Mouse (Mus musculus): ENCODE results near the gene Ubl4b.

Gene Ubl4b

DNA sequence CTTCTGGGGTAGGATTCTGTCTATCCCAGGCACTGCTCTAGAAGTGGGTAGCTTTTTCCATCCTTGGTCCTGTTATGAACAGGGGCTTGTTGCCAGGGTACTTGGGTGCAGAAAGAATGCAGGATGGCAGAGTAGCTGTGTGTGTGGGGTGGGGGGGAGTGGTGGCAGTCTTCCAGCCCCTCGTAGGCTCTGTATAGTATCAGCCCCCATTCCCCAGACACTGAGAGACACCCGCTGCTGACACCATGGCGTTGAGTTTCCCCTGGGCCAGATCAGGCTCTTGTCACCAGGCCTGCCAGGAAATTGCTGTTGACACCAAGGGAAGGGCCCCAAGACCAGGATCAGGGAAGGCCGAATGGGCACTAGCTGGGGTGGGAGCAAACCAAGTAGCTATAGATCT is 13.8 kb upstream of the Ubl4b start:
- no peak for DNase-seq (ENCODE audit: low read depth, low spot score)

DNA sequence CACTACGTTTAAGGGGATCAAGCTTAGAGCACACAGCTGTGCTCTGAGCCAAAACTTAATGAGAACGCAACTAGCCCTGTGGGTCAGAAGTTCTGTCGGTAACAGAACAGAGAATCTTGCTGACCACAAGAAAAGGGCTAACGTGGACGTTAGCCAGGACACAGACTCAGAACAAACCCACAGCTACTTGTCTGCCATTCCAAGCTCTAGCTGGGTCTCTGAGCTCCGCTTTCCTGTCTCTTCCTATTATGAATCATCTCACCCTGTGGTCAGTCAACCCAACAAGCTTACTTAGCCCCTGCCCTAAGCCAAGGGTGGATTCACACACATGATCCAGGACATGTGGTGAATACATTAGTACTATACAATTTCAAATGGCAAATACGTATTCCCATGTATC is 12.9 kb upstream of the Ubl4b start:
- DNase-seq (ENCODE audit: low read depth, low spot score): no peak

DNA sequence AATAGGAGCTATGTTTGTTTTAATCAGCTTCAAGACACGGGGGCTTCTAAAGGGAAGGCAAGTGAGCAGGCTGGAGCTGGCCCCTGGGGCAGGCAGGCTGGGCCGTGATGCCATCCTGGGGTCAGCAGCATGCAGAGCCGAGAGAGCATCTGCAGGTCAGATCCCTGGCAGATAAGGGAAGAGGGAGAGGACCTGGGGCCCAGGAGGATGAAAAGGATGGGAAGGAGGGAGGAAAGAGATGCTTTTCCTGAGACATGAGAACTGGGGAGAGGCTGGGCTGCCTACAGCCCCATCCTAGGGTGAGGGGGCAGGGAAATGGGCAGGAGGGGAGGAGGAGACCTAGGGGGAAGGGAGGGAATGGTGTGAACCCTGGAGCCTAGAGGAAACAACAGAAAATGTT is 10.5 kb upstream of the Ubl4b start:
- DNase-seq (ENCODE audit: low read depth, low spot score): no peak

DNA sequence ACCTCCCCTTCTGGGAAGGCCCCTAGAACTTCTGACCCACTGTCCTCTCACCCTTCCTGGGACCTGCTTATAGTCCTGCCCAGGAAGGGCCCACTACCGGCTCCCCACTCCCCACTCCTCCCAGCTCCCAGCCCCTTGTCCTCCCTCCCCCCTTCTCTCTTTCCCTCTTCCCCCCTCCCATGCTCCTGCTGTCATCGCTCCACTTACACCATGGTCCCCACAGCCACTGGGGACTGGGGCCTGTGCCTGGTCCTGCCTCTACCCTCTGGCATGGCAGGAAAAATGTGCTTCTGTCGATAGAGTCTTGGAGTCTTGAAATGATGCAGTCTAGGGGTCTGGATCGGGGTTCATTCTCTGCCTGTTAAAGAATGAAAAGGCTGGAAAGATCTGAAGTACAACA is 9.0 kb upstream of the Ubl4b start:
- DNase-seq (ENCODE audit: low read depth, low spot score): no peak

DNA sequence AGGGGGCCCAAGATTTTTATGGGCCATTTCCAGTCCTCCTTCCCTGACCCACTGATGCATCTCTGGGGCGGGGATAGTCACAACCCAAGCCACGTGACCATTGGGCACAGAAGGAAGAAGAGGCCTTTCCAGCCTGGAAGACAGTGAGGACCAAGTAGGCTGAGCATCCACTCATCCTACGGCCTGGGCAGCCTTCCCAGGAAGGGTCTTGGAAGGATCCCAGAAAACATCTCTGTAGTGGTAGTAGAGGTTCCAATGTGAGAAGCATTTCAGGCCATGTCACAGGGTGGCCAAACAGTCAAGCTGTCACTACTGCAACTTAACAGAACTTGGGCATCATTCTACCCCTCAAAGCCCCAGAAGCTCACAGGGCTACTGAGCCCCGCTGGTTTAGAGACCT is 7.7 kb upstream of the Ubl4b start:
- DNase-seq (ENCODE audit: low read depth, low spot score): no peak

DNA sequence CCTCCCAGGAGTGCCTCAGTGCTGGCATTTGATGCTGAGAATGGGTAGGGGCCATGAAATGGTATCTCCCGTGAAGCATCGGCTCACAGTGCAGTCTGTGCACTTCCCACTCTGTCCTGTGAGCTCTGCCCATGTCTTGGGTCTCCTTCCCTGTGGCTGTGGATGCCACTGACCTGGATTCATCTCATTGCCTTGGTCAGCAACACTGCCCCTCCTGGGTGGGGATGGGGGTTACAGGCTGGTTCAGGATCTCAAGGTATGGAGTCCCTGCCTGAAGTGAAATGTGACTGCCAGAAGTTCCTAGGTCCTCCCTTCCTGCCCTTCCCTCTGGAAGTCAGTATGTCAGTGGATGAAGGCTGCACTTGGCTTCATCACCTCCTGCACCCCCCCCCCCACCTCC is 7.2 kb upstream of the Ubl4b start:
- DNase-seq (ENCODE audit: low read depth, low spot score): no peak

DNA sequence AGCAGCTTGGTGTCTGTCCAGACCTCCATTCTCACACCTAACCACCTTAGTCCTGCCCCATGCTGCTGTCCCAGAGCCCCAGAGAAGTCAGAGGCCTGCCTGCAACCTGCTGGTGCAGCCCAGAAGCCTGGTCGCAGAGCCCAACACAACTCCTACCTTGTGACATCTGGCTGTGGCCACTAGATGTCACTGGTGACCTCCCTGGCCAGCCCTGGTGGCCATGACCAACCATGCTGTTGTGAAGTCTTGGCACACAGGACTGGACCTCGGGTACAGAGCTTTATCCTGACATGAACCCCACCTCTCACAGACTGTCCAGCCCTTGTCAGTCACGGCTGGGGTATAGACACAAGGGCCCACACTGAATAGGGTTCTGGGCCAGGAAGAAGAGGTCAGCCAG is 4.3 kb upstream of the Ubl4b start:
- peak; percentile 57 for DNase-seq (ENCODE audit: low read depth, low spot score)

DNA sequence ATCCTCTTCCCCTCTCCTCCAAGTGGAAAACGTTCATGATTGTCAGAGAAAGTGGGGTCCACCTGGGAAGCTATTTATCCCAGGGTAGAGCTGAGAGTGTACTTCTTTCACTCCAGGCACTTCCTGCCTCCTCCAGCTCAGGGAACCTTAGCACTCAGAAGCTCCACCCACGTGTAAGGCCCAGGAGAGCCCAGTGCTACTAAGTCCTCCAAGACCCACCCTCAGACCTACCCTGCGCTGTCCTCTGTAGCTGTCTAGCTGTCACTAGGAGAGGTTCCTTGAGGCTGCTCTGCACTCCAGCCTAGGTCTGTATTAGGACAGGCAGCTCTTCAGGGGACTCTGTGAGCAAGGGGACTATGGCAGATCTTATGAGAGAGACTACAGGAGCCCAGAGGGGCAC is 3.9 kb upstream of the Ubl4b start:
- DNase-seq (ENCODE audit: low read depth, low spot score): no peak

DNA sequence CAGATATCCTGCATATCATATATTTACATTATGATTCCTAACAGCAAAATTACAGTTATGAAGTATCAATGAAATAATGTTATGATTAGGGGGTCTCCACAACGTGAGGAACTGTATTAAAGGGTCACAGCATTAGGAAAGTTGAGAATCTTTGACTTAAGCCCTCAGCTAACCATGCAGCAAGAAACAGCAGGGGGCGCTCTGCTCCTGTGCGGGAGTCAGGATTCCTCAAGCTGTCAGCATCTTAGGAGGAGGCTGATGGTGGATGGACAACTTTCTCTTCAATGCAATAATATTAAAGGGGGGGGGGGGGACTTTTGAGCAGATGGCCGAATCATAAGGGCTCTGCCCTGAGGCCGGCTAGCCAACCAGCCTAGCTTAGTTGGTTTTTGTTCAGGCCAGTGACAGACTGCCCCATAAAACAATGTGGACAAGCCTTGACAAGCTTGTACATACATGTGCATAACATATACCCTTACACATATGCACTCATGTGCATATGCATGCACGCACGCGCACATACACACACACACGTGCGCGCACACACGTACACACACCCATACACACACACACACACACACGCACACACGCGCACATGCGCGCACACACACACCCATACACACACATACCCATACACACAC is 4.3 kb downstream of the Ubl4b start:
- peak; percentile 64 for DNase-seq (ENCODE audit: low read depth, low spot score)

DNA sequence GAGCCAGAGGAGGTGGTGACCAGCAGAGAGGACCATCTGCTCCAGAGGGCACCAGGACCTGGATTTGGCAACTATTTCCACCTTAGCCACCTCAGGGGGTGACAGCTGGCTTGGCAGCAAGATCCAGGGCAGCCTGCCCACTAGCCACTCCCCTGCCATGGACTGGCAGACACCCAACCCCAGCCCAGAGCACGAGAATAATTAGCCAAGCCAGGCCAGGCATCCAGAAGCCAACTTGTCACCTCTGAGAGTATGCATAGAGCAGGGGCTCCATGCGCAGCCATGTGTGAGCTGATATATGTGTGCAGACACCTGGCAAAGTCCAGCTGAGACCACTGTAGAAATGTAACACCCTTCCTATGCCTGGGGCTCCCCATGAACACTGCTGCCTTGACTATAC is 7.9 kb downstream of the Ubl4b start:
- no peak for DNase-seq (ENCODE audit: low read depth, low spot score)

DNA sequence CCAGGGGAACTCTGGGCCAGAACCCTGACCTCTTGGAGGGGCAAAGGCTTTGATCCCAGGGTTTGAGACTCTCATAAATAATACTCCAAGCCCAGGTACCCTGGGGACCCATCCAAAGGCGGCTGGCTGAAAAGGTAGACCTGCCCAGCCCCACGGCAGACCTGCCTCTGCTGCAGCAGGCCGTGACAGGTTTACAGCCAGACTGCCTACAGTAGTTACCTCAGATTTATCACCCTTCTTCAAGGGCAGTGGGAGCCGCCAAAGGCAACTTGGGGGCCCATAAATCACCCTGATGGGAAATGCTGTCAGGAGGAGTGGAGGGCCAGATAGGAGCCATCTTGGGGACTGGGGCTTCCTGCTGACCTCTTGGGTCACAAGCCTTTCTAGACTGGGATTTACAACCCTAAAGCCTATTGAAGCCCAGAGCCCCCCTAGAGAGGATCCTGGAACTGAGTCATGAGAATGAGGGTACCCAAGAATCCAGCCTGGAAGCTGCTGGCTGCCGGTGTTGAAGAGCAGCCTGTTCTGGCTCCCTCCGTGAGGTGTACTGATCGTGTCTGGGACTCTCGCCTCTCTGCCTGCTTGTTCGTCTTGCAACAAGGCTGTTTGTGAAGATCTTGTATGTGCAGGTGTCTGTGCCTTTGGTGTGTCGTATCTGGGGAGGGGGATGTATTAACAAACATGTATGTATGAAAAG is 9.0 kb downstream of the Ubl4b start:
- no peak for DNase-seq (ENCODE audit: low read depth, low spot score)

DNA sequence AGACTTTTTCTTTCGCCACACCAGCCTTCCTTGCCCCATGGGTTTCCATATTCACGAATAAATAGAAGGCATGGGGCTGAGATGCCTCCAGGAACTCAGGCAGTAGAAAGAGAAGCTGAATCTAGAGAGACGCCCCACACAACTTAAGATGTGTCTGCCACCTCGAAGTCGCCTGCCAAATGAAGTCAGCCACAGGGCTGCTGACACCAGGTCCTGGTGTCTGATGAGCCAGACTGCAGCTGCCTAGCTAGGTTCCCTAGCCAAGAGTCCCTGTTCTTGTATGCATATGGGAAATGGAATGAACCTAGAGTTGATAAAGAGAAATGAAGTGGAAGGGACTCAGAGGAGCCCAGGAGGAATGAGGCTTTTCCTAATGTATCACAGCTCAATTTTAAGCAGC is 9.6 kb downstream of the Ubl4b start:
- no peak for DNase-seq (ENCODE audit: low read depth, low spot score)

DNA sequence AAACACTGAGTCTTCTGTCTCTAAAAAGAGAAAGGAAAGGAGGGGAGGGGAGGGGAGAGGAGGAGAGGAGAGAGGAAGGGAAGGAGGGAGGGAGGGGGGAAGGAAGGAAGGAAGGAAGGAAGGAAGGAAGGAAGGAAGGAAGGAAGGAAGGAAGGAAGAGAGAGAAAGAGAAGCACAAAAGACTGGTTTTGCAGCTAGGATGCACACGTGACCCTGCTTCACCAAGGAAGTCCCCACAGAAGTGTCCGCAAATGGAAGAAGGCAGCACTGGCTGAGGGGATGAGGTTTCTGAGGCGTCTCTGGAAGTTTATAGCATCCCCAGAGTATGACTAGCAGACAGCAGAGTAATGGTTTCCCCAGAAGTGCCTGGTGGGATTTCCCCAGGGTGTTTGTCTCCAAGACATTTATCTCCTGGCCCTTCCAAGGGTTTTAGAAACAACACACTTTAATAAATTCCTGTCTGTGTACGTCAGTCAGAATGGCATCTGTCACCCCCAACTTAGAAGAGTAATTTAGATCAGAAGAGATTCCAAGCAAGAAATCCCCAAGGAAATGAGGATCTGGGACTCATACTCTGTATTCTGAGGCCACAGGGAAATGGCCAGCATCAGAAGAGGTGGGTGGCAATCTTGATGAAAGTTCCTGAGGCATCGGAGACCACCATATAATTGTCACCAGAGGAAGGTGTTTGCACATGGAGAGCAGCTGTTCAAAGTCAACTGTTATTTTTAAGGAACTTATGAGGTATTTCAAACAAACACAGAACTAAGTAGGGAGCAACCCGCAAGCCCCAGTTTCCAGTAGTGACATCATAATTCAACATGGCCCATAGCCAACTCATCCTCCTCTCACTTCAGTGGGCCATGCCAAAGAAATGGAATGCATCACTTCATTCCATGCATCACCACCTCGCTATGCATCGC is 11.5 kb downstream of the Ubl4b start:
- no peak for DNase-seq (ENCODE audit: low read depth, low spot score)

DNA sequence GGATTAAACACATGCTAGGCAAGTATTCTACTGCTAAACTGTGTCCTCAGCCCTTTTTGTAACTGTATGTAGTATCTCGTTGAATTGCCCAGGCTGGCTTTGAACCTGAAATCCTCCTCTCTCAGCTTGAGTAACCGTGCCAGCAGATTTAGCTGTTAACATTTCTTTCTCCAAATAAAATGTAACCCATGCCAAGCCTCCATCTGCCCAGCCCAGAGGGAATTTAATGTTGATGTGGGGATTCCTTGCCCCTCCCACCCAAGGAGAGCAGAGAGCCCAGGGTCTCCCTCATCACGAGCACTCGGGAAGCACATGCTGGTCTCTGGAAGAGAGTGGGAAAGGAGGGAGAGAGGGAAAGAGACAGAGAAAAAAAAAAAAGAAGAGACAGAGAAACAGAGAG is 12.3 kb downstream of the Ubl4b start:
- no peak for DNase-seq (ENCODE audit: low read depth, low spot score)

DNA sequence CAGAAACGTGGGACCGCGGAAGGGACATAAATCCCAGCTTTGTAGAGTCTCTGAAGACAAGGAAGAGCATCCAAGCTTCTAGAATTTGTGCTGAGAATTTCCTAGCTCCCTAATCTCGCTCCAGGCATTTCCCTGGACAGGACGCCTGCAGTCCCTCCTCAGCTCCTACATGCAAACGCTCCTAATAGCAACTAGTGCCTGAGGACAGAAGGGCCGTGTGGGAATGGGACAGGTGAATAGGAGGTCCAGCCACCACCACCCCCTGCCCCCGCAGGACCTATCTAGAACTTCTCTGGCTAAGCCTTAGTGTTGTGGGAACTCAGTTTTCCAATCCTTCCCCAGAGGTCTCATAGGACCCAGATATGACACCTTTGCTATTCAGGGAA is 17.4 kb downstream of the Ubl4b start:
- DNase-seq (ENCODE audit: low read depth, low spot score): no peak

DNA sequence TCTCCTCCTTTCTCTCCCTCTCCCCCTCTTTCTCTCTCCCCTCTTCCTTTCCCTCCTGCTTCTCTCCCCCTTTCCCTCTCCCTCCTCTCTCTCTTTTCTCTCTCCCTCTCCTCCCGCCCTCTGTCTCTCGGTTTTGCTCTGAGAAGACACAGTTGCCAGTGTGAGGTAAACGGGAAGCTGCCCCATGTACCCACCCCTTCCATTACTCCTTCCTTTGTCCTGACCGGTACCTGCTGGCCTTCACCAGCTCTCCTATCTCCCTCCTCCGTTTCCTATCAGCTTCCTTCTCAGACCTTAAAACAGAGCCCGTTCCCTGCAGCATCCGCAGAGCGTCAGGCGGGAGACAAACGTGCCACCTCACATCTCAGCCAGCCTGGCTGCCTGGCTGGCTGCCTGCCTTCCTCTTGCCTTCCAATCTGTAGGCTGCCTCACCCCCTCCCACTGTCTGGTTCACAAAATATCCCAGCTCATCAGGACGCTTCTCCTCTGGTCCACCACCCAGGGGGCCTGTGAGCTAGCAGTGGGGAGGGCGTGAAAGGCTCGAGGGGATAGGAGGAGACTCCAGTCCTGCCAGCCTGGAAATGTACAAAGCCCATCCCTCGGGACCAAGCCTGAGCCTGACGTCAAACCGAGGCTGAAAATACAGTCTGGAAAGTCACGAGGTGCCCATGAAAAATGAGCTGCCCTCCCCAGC is 17.9 kb downstream of the Ubl4b start:
- DNase-seq (ENCODE audit: low read depth, low spot score): no peak

DNA sequence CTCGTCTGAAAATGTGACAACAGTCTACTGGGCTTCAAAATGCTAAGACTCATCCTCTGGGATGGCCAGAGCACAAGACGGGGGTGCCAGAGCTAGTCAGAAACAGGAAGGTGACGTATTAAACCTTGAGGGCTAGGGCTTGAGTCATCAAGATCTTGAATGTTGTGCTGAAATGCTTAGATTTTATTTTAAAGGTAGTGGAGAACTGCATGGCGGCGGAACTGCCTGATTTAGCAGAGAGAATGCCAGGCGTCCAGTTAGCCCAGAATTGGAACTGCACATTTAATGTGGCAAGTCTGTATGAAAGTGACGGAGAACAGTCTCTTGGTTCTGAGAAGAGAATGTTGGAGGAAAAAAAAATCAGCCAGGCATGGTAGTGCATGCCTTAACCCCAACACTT is 19.9 kb downstream of the Ubl4b start:
- DNase-seq (ENCODE audit: low read depth, low spot score): no peak

DNA sequence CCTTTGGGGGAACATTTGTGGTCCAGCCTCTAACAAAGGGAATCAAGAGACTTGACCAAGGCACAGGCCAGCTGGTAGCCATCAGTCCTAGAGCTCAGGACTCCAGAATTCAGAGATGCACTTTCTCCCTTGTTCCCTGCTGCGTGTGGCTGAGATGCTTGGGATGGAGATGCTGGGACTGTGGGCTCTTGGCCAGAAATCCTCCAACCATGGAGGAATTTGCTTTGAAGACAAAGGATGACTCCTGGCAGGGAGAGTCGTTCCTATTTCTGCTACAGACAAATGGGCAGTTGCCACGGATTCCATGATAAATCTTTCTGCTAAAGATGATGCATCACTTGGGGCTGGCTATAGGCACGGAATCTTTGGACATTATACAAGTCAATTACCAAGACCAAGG is 21.3 kb downstream of the Ubl4b start:
- DNase-seq (ENCODE audit: low read depth, low spot score): no peak

DNA sequence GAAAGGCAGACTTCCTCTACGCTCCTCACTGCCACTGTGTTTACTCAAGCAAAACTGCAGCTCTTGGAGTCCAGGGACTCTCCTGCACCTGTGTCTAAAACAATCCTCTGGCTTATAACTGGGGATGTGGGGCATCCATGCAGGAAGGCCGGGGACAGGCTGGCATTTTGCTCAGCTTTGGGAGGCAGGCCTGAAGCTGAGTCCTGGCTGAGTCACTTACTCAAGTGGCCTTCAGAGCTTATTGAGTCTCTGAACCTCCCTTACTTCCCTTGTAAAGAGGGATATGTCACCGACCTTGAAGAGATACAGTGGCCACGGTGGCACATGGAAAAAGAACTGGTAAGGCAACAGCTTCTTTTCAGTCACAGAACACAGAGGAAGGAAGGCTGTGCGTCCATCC is 24.3 kb downstream of the Ubl4b start:
- no peak for DNase-seq (ENCODE audit: low read depth, low spot score)

DNA sequence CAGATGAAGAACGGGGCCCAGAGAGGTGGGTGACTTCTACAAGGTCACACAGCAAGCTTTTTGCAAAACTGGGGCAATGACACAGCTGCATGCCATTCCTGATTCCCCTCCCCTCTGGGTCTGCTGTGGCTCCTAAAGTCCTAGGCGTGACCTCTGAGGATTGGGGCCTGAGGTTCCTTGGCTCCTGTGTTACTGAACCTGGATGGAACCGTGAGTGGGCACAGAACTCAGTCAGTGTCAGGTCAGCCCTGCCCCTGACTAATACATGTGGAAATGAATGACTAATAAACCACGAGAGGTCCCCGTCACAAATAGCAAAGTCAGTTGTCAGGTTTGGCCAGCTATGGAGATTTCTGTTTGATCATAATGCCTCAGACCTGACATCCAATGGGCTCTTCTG is 25.7 kb downstream of the Ubl4b start:
- no peak for DNase-seq (ENCODE audit: low read depth, low spot score)

DNA sequence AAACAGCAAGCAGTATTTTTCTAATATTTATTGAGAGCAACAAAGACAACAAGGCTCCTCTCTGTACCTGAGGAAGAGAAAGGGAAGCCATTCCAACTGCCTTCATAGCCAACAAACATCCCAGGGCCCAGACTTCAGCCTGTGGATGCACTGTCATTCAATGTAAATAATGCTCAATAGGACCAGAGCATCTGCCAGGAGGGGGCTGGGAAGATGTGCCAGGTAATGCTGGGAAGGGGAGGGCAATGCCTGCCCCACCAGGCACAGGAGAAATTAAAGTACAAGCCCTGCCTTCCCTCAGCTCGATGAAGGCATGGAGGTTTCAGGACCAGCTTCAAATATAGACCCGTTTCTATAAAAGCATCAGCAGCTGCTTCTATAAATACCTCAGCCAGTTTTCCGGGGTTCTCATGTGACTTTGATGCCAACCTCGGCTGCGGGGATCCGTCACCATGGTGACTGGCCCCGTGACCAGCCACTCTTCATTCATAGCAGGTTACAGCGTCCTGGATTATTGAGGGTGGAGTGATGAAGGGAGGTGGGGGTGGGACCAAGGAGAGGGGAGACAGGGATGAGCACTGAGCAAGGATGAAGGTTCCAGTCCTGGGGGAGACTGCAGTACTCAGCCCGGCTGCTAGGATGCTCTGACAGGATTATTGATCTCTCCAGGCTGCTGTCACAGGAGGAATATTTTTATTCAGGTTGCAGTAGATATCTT is 26.3 kb downstream of the Ubl4b start:
- DNase-seq (ENCODE audit: low read depth, low spot score): no peak

DNA sequence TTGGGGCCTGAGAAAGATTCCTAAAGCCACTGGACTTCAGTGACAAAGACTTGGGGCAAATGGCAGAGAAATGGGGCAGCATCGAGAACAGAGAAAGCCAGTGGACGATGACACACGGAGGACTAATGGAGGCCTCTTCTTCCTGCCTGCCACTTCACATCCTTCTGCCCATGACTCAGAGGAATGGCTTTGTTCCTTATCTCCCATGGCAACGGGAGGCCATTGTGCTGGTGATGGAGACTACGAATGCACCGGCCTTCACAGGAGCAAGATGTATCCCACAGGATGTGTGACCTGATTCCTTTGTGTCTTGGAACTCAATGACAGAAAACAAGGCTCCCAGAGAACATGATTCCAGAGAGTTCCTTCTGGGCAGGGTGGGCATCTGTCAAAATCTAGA is 30.3 kb downstream of the Ubl4b start:
- DNase-seq (ENCODE audit: low read depth, low spot score): no peak

Measured in A20 (cell line).